Mouse (Mus musculus) thymus, postnatal 25 days (tissue): ENCODE data around the gene Vmn2r-ps130.
"Not testable (repeated sequence)": the region's sequence is repeated elsewhere in the genome, so short reads cannot be mapped to it uniquely, and the experiment has no call there.

Experiments used
- DNase-seq: peaks from one replicate; pipeline ENCODE4 v3.0.0; 2022

Vmn2r-ps130 gene

DNA sequence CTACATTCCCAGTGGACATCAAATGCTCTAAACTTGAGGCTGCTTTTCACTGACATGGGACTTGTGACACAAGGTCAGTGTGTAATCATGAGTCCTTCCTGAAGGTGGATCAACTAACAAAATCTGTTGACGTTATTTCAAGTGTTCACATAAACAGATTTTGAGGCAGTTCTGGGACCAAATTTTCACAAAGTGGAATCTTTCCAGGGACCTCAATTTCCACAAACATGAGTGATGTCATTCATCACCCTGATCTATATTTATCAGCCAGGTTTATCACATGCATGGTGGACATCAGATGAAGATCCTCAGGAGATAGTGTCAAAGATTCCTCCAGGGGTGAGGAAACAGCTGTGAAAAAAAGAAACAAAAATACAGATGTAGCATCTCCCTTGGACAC is at the start of gene Vmn2r-ps130:
Gene Vmn2r-ps130, plus strand, starts transcription at position 301 of the 400 bp plus-strand sequence.
- DNase-seq, result not testable (repeated sequence)
